Mouse (Mus musculus) 3T3-L1 (cell line): ENCODE measurements around the gene Clrn2.
"Not testable (repeated sequence)": the region's sequence is repeated elsewhere in the genome, so short reads cannot be mapped to it uniquely, and the experiment has no call there.

Experiments used
- DNase-seq: peaks from one replicate; pipeline ENCODE4 v3.0.0-alpha.2; 2015; ENCODE audit warnings: low read depth, low spot score

The Clrn2 gene

GRCm38 (mm10) chr5:45453451-45453850, at the start of gene Clrn2:
Gene Clrn2 (plus strand): TSS chr5:45453751.
- no peak for DNase-seq

DNA sequence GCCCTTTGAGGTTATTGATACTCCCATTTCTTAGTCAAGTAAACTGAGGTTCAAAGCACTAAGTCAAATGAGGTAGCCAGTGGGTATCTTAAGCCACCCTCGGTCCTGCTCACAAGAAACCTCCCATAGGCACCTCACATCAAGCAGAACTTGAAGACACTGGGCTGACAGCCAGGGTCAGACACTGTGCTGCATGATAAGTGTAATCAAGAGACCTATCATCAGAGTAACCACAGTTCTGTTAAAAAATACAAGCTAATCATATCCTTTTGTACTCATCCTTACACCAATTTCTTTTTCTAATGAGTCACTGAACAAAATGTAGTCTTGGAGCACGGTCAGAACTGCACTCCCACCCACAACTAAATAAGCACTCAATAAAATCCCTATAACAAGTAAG, 47.4 kb upstream of the Clrn2 start:
- DNase-seq: no peak

GRCm38 (mm10) chr5:45416478-45416877, 37.1 kb upstream of the Clrn2 start:
- no peak for DNase-seq

DNA sequence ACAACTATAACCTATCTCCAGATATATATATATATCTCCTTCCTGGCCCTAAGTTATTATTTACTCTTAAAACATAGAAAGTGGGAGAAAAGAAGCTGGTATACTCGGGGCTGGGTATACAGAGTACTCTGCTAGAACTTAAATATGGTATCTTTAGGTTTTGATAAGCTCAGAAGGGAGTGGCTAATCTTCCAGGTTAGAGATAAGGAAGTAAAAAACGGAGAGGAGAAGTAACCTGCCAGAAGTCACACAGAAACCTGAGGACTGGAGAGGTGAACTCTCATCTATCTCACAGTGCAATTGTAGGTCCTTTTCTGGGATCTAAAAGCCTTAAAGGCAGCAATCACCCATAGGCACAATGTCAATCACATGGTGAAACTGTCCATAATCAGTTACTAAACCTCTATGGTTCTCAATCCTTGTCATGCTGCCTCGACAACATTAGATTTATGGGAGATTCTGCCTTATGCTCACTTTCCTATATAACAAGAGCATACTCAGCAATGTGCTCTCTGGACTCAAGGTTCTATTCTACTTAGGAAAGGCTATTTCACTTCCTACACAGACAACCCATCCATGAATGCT, 35.6 kb upstream of the Clrn2 start:
- DNase-seq: no peak

- no peak for DNase-seq
Measured at GRCm38 (mm10) chr5:45419841-45420638, 33.5 kb upstream of the Clrn2 start.

DNA sequence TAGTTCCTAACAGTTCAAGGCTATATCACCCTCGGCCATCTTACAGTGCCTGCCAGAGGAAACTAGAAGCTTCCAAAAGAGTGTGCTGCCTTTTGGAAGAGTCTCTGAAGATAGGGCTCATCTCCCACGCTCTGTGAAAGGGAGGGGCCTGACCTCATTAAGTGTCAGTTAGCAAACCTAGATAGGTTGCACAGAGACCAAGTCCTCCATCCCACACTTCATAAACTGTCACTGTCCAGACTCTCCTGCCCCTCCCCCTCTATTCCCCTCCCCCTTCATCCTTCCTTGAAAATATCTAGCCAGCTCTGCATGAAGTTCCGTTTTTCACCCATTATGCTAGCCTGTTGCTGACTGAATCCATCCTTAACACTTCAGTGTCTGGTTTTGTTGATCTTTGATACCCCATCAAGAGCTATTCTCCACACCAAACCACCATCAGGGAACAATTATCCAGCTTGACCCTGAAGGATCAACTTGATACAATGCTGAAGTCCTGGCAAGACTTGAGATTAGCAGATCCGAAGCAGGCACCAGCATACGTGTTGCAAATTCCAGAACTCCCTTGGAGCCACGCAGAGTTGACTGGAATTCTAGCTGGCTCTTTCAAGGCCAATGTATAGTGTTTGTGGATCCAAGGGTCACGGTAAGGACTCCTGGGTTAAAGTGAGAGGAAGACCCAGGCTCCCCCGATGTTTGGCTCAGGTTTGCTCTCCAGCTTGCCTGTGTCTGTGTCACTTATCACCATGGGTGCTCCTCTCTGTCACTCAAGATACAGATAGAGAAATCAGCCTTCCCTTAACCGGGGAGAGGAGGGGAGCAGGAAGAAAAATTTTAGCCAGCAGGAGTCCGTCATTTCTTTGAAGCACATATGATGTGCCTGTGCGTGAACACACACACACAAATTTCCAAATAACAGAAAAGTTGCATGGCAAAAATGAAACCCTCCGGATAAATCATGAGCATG, 31.4 kb upstream of the Clrn2 start:
- no peak for DNase-seq

DNA sequence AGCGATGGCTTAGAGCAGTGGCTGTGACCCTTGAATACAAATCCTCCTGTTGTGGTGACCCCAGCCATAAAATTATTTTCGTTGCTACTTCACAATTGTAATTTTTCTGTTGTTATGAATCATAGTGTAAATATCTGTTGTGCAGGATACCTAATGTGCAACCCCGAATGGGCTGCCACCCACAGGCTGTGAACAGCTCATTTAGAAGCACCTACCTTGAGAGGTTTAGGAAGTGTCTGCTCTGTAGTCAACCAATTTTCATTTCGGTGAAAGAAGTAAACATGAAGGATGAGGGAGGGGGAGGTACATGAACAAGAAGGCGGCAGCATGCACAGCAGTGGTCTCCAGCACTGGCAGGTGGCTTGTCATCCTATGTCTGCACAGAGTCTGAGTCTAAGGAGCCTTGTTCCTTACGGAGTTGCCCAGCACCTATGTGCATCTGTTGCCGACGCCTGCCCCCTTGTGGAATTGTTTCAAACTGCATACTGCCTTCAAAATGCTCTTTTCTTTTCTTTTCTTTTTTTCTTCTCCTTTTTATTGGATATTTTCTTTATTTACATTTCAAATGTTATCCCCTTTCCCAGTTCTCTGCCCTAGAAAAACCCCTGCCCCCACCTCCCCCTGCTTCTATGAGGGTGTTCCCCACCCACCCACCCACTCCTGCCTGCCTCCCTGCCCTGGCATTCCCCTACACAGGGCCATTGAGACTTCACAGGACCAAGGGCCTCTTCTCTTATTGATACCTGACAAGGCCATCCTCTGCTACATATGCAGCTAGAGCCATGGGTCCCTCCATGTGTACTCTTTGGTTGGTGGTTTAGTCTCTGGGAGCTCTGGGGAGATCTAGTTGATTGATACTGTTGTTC, 29.3 kb upstream of the Clrn2 start:
- DNase-seq: peak; percentile 82

GRCm38 (mm10) chr5:45425771-45426170, 27.8 kb upstream of the Clrn2 start:
- DNase-seq: not testable (repeated sequence)

- no peak for DNase-seq
Measured at GRCm38 (mm10) chr5:45426416-45427034, 27.0 kb upstream of the Clrn2 start.

DNA sequence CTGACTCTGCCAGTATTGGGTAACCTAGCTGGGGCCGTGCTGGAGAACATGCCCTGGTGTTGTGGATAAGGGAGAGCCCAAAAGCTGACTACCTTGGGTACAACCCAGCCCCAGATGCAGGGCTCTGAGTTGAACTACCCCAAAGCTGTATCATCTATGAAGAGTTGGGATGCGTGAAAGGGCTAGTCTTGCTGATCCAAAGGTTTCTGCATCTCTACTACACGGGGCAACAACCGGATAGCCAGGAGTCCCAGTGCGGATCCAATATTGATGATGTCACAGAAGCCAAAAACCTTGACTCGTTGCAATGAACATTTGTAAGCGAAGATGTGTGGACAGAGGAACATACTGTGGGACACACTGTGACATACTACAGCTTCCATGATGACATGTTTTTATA, 25.7 kb upstream of the Clrn2 start:
- DNase-seq: no peak

- peak; percentile 33 for DNase-seq
Measured at GRCm38 (mm10) chr5:45435967-45436950, 17.3 kb upstream of the Clrn2 start.

GRCm38 (mm10) chr5:45437826-45438225, 15.7 kb upstream of the Clrn2 start:
- DNase-seq: no peak

GRCm38 (mm10) chr5:45438301-45438700, 15.2 kb upstream of the Clrn2 start:
- DNase-seq: no peak

- DNase-seq: no peak
Measured at GRCm38 (mm10) chr5:45441124-45441523, 12.4 kb upstream of the Clrn2 start.

GRCm38 (mm10) chr5:45441745-45442144, 11.8 kb upstream of the Clrn2 start:
- DNase-seq: no peak

DNA sequence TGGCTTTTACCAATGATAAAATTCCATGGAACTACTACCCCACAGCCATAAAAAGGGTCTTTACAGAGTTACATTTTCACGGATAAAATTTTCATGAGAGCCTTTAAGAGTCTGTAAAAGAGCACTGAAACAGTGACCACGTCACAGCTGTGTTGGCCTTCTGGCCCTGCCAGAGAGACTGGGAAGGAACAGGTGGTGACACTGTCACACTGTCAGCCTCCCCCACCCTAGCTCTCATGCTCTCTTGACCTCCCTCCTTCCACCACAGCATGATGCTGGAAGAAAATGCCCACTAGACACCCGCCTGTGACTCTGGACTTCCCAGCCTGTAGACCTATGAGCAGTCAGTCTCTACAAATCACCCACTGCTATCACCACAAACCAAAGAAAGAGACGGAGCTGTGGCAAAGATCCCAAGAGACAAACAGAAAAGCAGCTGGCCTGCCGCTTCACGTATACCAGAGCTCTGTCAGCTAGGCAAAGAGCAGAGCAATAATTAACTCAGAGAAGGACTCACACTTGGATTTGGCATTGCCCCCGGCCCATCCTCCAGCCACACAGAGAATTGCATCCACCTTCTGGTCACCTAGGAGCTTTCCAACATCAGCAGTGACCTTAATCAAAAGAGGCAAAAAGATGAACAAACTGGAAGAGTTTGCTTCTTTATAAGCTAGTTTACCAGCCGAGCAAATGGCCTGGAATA, 9.3 kb upstream of the Clrn2 start:
- no peak for DNase-seq

- DNase-seq: no peak
Measured at GRCm38 (mm10) chr5:45448676-45449075, 4.9 kb upstream of the Clrn2 start.

- DNase-seq: peak; percentile 39
Measured at GRCm38 (mm10) chr5:45449206-45449605, 4.3 kb upstream of the Clrn2 start.
